Mouse (Mus musculus) erythroblast, embryonic 14.5 days (primary cell): ENCODE measurements around the gene Olfr572. TPM values are rescaled to one million over a fixed set of nuclear protein-coding genes. Genes with fewer than 3 reads are reported as not detected.

Source experiments
- H3K27me3 ChIP-seq: 2 replicates; pipeline ENCODE4 v1.6.1; 2012; ENCODE audit warnings: inconsistent platforms; ENCODE audit not compliant: control insufficient read depth
- H3K36me3 ChIP-seq: 2 replicates; pipeline ENCODE4 v1.6.1; 2012; ENCODE audit warnings: mild to moderate bottlenecking, inconsistent platforms; ENCODE audit not compliant: control insufficient read depth
- H3K4me1 ChIP-seq: 2 replicates; pipeline ENCODE4 v1.6.1; 2012; ENCODE audit warnings: inconsistent platforms; ENCODE audit not compliant: control insufficient read depth
- H3K4me3 ChIP-seq: replicated peaks from 2 replicates; pipeline ENCODE3; 2012; ENCODE audit warnings: moderate library complexity, mild to moderate bottlenecking, inconsistent platforms
- H3K9me3 ChIP-seq: 2 replicates; pipeline ENCODE4 v1.6.1; 2012; ENCODE audit warnings: low read length, inconsistent platforms, mixed read lengths; ENCODE audit not compliant: control insufficient read depth
- GATA1 ChIP-seq: IDR thresholded peaks from 2 replicates; pipeline ENCODE4 v1.6.1; 2012; ENCODE audit warnings: low read length, inconsistent platforms, mixed read lengths
- TAL1 ChIP-seq: IDR thresholded peaks from 3 replicates; pipeline ENCODE4 v1.6.1; 2012; ENCODE audit warnings: low read length, inconsistent platforms, mixed read lengths
- polyA plus RNA-seq: library from polyadenylated mRNA; stranded (reverse); fragments of >175 nt; gene quantifications from 2 replicates; pipeline ENCODE4 v1.2.3, GENCODE M21; 2012

Olfr572 gene
- not detected in 2 replicates for polyA plus RNA-seq

DNA sequence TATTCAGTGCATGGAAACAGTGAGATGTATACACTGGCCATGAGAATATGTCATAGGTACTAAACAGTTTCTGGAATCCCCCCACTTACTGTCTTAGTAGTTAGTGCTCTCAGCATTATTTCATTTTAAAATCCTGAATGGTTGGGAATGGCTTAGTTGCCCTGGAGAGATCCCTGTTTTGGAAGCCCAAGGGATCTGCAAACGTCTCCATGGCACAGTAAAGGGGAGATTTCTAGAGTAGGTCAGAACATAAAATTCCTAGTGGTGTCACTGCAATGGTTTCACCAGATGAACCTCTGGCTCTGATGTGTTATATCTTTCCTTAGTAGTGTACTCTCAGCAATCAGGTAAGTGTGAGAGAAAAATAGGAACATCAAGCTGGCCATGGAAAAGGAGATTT is at the start of gene Olfr572:
Gene Olfr572 (plus strand): TSS at position 301 of the 400 bp plus-strand sequence.
- H3K9me3 ChIP-seq, result no peaks in the 10 kb centered on the region
- no peak within 1 kb of the TSS for H3K4me3 ChIP-seq
- H3K36me3 ChIP-seq, result no peaks in the 10 kb centered on the region
- no peaks in the 10 kb centered on the region for H3K27me3 ChIP-seq
- TF ChIP-seq TAL1 (no peak), GATA1 (no peak)
- no peaks in the 10 kb centered on the region for H3K4me1 ChIP-seq

DNA sequence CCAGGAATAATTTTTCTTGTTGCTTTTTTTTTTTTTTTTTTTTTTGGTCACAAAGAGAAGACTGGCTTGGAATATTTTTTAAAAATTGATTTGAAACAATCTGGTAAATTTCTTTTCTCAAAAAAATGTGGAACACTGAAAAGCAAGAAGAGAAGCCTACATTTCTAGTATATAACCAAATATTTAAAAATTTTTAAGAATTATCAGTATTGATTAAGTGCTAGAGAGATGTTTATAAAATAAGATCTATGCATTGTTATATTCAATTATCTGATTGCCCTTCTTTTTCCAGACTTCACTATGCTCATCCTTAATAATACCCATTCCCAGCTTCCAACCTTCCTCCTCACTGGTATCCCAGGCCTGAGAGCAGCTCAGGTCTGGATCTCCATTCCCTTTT is 47.4 kb upstream of the Olfr572 start, which contains the start of gene Olfr568:
Gene Olfr568 (plus strand): TSS at position 301 of the 400 bp plus-strand sequence.
- Histone ChIP-seq H3K36me3 (no peaks in the 10 kb centered on the region), H3K9me3 (no peaks in the 10 kb centered on the region), H3K4me1 (no peaks in the 10 kb centered on the region), H3K27me3 (no peaks in the 10 kb centered on the region), H3K4me3 (no peak within 1 kb of the TSS)
- TF ChIP-seq GATA1 (no peak), TAL1 (no peak)

DNA sequence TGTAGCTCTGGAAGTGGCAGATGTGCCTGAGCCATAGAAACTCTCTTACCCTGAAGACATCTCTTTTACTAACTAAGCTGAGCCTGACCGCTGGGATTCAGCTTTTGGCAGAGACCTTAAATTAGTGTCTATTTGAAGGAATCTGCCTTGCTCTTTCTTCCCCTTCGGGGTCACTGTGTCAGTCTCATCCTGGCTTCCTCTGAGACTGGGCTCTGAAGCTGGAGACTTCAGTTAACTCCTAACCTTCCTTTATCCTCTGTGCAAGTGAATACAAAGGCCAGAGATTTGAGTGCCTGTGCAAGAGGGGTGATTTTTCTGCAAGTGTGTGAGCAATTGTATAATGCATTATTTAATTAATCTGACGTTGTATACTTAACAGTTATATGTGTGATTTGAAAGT is 33.4 kb upstream of the Olfr572 start, which contains the start of gene Olfr569:
Gene Olfr569 (minus strand): TSS at position 101 of the 400 bp plus-strand sequence.
- Histone ChIP-seq H3K36me3 (no peaks in the 10 kb centered on the region), H3K4me3 (no peak within 1 kb of the TSS), H3K9me3 (no peaks in the 10 kb centered on the region), H3K4me1 (no peaks in the 10 kb centered on the region), H3K27me3 (no peaks in the 10 kb centered on the region)
- no peak for TF ChIP-seq GATA1
- TF ChIP-seq TAL1, result no peak

DNA sequence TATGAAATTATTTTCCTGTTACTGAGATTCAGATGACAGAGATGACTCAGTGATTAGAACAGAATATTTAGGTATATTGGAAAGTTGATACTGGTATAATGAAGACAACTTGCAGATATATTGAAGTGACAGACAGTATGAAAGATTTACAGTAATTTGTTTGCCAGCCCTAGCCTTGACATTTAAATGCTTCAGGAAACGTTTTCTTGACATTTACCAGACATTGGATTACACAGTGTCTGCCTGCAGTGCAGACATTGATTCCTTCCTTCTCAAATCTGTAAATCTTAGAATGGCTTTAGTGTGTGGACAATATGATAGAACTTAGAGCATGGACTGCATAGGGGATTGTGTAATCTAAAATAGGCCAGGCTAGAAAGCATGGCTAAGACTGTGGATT is 8.9 kb upstream of the Olfr572 start:
- Histone ChIP-seq H3K4me3 (no peak overlapping the region), H3K4me1 (no peaks in the 10 kb centered on the region), H3K27me3 (no peaks in the 10 kb centered on the region), H3K36me3 (no peaks in the 10 kb centered on the region), H3K9me3 (no peaks in the 10 kb centered on the region)
- TF ChIP-seq TAL1, result no peak
- TF ChIP-seq GATA1, result no peak

- Histone ChIP-seq H3K4me3 (no peak overlapping the region), H3K27me3 (no peaks in the 10 kb centered on the region), H3K4me1 (no peaks in the 10 kb centered on the region), H3K9me3 (no peaks in the 10 kb centered on the region), H3K36me3 (no peaks in the 10 kb centered on the region)
- TF ChIP-seq TAL1, result no peak
- TF ChIP-seq GATA1, result no peak
These were observed 7.8 kb upstream of the Olfr572 start for GRCm38 (mm10) chr7:102916405-102916804.

GRCm38 (mm10) chr7:102917032-102917875 is 7.0 kb upstream of the Olfr572 start, which contains the start of gene Olfr571:
Gene Olfr571 (minus strand): TSS chr7:102917536.
- no peaks in the 10 kb centered on the region for H3K27me3 ChIP-seq

DNA sequence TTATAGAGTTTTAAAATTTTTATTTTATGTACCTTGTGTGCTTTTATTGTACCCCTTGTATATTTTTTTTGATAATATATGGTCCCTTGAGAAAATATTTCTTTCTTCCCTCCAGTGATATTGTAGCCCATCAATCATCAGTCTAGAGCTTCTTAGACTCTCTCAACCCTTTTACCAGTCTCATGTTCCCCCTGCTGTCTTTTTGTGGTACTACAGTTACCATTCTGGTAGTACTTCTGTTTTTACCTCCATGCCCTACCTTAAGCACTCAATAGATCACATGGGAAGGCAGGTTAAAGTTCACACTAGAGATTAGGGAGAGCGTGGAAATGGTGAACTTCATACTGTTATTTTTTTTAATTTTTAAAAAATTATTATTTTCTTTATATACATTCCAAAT is 4.6 kb upstream of the Olfr572 start:
- Histone ChIP-seq H3K27me3 (no peaks in the 10 kb centered on the region), H3K4me1 (no peaks in the 10 kb centered on the region), H3K4me3 (no peak overlapping the region), H3K9me3 (no peaks in the 10 kb centered on the region), H3K36me3 (no peaks in the 10 kb centered on the region)
- no peak for TF ChIP-seq TAL1
- TF ChIP-seq GATA1, result no peak

More at GRCm38 (mm10) chr7:102917032-102917875, 7.0 kb upstream of the Olfr572 start, which contains the start of gene Olfr571:
- Histone ChIP-seq H3K4me3 (no peak within 1 kb of the TSS), H3K36me3 (no peaks in the 10 kb centered on the region), H3K9me3 (no peaks in the 10 kb centered on the region), H3K4me1 (no peaks in the 10 kb centered on the region)
- no peak for TF ChIP-seq GATA1
- TF ChIP-seq TAL1, result no peak

DNA sequence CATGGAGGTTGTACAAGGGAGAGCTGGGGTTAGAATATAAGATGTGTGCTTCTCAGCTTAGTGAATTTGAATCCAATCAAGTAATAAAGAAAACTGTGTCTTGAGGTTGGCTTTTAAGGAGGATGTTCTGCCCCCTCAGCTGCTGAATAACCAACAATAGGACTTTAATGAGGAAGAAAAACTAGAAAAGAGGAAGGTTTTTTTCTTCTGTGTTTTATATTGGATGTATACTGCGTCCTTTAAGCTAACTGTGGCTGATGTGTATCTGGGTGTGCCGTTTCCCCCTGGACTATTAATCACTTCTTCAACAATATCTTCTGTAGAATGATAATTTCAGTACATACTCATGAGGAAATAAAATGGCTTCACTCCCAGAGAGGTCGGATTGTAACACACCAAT is 2.9 kb downstream of the Olfr572 start:
- Histone ChIP-seq H3K36me3 (no peaks in the 10 kb centered on the region), H3K27me3 (no peaks in the 10 kb centered on the region), H3K4me1 (no peaks in the 10 kb centered on the region), H3K9me3 (no peaks in the 10 kb centered on the region), H3K4me3 (no peak overlapping the region)
- TF ChIP-seq TAL1 (no peak), GATA1 (no peak)

DNA sequence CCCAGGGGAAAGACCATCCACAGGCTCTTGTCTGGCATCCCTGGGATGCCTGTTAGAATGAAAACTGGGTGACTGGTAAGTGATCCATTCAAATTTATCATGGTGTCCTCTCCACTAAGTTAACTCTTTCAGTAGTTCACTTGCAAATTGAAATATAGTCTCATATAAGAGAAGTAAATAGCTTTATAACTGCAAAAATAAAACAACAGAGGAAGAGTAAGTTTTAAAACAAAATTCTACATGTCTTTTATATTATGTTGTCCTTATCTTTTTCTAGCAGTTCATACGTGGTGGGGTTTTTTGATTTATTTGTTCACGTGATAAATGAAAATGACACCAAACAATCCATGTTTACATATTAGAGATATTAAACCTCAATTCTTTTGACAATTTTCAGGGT is 18.3 kb downstream of the Olfr572 start, which contains the start of gene Olfr573-ps1:
Gene Olfr573-ps1 (minus strand): TSS at position 101 of the 400 bp plus-strand sequence.
- H3K9me3 ChIP-seq, result no peaks in the 10 kb centered on the region
- H3K36me3 ChIP-seq, result no peaks in the 10 kb centered on the region
- no peaks in the 10 kb centered on the region for H3K4me1 ChIP-seq
- no peaks in the 10 kb centered on the region for H3K27me3 ChIP-seq
- TF ChIP-seq TAL1 (no peak), GATA1 (no peak)
- no peak within 1 kb of the TSS for H3K4me3 ChIP-seq
